Mouse (Mus musculus) liver, embryonic 11.5 days (tissue): ENCODE results near the gene Qars. TPM values are rescaled to one million over a fixed set of nuclear protein-coding genes. Genes with fewer than 3 reads are reported as not detected.

Source experiments
- ATAC-seq: fragments of 200-750 bp; cut with Nextera tagmentation; replicated peaks from 2 replicates; pipeline ENCODE4 v1.8.0; 2017; ENCODE audit warnings: moderate number of reproducible peaks, mild to moderate bottlenecking, moderate TSS enrichment, moderate library complexity; ENCODE audit not compliant: low FRiP score
- DNase-seq: peaks from one replicate; pipeline ENCODE4 v3.0.0-alpha.2; 2017; ENCODE audit warnings: low spot score
- H3K27ac ChIP-seq: fragments of 300-500 bp; sonication (generic); 2 replicates; pipeline ENCODE4 v1.5.1; 2014; ENCODE audit warnings: mild to moderate bottlenecking, low read depth, low read length, control low read depth
- H3K27me3 ChIP-seq: fragments of 300-500 bp; sonication (generic); replicated peaks from 2 replicates; pipeline ENCODE4 v1.6.1; 2014; ENCODE audit warnings: low read length, mixed read lengths; ENCODE audit not compliant: control insufficient read depth, insufficient read depth
- H3K36me3 ChIP-seq: fragments of 300-500 bp; sonication (generic); 2 replicates; pipeline ENCODE4 v1.6.1; 2014; ENCODE audit warnings: mild to moderate bottlenecking, low read length, moderate library complexity, mixed read lengths; ENCODE audit not compliant: control insufficient read depth, insufficient read depth
- H3K4me1 ChIP-seq: fragments of 300-500 bp; sonication (generic); replicated peaks from 2 replicates; pipeline ENCODE4 v1.6.1; 2014; ENCODE audit warnings: low read length, mixed read lengths; ENCODE audit not compliant: control insufficient read depth, insufficient read depth
- H3K4me2 ChIP-seq: fragments of 300-500 bp; sonication (generic); 2 replicates; pipeline ENCODE4 v1.6.1; 2014; ENCODE audit warnings: mild to moderate bottlenecking, control low read depth, moderate library complexity
- H3K4me3 ChIP-seq: fragments of 300-500 bp; sonication (generic); 2 replicates; pipeline ENCODE4 v1.5.1; 2014; ENCODE audit warnings: low read depth, low read length, control low read depth
- H3K9ac ChIP-seq: fragments of 300-500 bp; sonication (generic); 2 replicates; pipeline ENCODE4 v1.6.1; 2014; ENCODE audit warnings: low read depth, low read length, control low read depth
- H3K9me3 ChIP-seq: fragments of 300-500 bp; sonication (generic); 2 replicates; pipeline ENCODE4 v1.6.1; 2016; ENCODE audit warnings: low read length, inconsistent platforms, mixed read lengths; ENCODE audit not compliant: control insufficient read depth
- WGBS: fragments of 180-500 bp; shearing (Covaris S2); extraction: QIAGEN DNeasy Blood & Tissue Kit; methylation state at CpG from one replicate; pipeline ENCODE4 v1.1.7; 2014; 5-methylcytosine and 5-hydroxymethylcytosine counted together
- polyA plus RNA-seq: library from polyadenylated mRNA; unstranded; fragments of >200 nt; fragmentation: Nextera tagmentation; extraction: Ambion mirVana; gene quantifications from 2 replicates; pipeline ENCODE4 v1.2.1, GENCODE M21; 2014

Gene Qars
- polyA plus RNA-seq, 1 experiment from 2014 or later = 122 TPM

DNA sequence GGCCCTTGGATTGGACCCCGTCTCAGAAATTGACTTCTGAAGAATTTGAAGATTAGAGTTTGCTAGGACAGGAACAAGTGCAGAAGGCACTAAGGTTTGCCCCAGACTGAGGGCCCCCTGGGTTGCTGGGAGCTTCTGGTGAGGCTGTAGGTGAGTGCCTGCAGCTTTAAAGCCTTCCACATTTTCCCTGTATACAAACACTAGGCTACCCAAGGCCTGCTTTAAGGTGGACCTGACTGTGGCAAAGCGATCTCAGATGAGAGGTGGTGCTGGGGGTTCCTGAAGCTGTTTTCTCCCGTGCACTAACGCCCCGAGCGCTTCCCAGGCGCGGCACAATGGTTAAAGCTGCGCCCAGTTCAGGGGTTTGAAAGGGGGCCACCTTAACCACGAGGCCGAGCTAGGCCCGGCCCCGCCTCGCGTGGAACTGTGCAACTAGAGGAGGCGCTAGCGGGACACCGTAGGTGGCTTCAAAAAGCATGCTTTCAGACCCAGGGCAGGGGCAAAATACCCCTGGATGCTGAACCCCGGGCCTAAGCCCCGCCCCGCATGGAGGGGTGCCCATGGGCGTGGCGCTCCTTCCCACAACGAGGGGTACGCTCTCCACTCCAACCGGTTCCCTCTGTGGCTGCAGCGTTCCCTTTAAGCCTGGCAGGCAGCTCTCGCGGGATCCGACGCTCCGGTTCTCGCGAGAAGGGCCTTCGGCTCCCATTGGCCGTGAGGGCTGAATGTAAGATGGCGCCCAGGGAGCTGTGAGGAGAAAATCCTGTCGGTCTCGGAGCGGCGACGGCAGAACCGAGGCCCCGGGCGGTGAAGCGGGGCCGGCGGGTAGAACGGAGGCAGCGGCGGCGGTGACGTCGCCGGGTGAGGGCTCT, 9.1 kb downstream of the Qars start, which contains the start of gene Qrich1:
Gene Qrich1 (plus strand): TSS at position 427 of the 872 bp plus-strand sequence.
- peaks cover 31% of the 10 kb centered on the region for H3K36me3 ChIP-seq
- H3K4me1 ChIP-seq = peaks cover 24% of the 10 kb centered on the region
- H3K4me3 ChIP-seq = peak within 1 kb of the TSS; percentile 95
- peak; percentile 94 for DNase-seq
- ATAC-seq = peak; percentile 92
- peak within 1 kb of the TSS; percentile 99 for H3K27ac ChIP-seq
- WGBS = 2% methylated on average over 55 of the region's 55 CpGs
- no peaks in the 10 kb centered on the region for H3K9me3 ChIP-seq
- peak within 1 kb of the TSS; percentile 96 for H3K4me2 ChIP-seq
- peak within 1 kb of the TSS; percentile 97 for H3K9ac ChIP-seq
- no peaks in the 10 kb centered on the region for H3K27me3 ChIP-seq

DNA sequence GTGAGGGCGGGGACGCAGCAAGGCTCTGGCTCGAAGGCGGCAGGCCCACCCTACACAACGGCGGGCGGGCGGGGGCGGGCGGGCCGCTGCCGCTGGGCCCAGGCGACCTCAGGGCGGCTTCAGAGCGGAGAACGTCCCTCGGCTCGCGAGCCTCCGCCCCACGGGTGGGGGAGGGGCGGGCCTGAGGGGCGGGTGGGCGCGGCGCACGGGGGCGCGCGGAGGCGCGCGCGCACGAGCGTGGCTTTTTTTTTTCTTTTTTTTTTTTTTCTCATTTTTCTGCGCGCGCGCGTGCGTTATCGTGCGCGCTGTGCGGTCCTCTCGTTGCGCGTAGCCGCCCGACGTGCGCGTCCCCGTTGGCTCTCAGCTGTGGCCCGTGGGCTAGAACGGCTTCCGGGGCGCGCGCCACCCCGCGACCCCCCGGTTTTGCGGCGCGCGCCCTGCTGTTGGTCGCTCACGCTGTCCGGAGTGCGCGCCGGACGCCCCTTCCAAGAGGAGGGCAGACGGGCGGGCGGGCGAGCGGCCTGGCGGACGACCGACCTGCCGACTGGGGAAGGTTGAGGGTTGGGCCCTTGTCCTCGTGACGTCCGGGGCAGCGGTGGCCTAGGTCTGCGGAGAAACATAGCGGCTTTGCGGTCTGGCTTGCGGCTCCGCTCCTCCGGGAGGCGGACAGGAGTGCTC, 9.9 kb downstream of the Qars start:
- peak; percentile 82 for ATAC-seq
- peak overlapping the region; percentile 96 for H3K4me2 ChIP-seq
- peak overlapping the region; percentile 99 for H3K27ac ChIP-seq
- DNase-seq = peak; percentile 88
- peaks cover 24% of the 10 kb centered on the region for H3K4me1 ChIP-seq
- H3K36me3 ChIP-seq = peaks cover 26% of the 10 kb centered on the region
- no peaks in the 10 kb centered on the region for H3K9me3 ChIP-seq
- under 1% methylated on average over 80 of the region's 95 CpGs for WGBS
- H3K27me3 ChIP-seq = no peaks in the 10 kb centered on the region
- H3K4me3 ChIP-seq = peak overlapping the region; percentile 95
- peak overlapping the region; percentile 97 for H3K9ac ChIP-seq

DNA sequence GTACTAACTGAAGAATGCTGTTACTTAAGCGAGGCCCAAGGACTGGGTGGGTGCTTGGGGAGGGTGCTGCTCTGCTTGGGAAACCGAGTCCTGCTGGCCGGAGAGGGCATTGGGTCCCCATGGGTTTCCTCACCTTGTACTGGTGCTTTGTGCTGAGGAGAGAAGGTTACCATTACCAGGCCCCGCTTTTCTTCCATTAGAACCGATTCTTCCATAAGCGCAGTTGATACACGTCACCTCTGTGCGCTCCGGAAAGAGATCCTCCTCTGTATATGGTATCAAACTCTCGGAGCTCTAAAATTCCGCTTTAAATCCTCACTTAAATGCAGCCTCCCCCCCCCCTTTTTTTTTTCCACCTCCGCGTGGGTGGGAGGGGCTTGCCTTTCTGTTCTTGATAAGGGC, 10.4 kb downstream of the Qars start:
- peaks cover 24% of the 10 kb centered on the region for H3K4me1 ChIP-seq
- peak overlapping the region; percentile 95 for H3K4me3 ChIP-seq
- H3K27ac ChIP-seq = peak overlapping the region; percentile 99
- peak overlapping the region; percentile 97 for H3K9ac ChIP-seq
- H3K36me3 ChIP-seq = peaks cover 21% of the 10 kb centered on the region
- peak; percentile 16 for ATAC-seq
- no peak for DNase-seq
- WGBS = 0% methylated on average over 13 of the region's 13 CpGs
- H3K27me3 ChIP-seq = no peaks in the 10 kb centered on the region
- H3K4me2 ChIP-seq = peak overlapping the region; percentile 72
- H3K9me3 ChIP-seq = no peaks in the 10 kb centered on the region

DNA sequence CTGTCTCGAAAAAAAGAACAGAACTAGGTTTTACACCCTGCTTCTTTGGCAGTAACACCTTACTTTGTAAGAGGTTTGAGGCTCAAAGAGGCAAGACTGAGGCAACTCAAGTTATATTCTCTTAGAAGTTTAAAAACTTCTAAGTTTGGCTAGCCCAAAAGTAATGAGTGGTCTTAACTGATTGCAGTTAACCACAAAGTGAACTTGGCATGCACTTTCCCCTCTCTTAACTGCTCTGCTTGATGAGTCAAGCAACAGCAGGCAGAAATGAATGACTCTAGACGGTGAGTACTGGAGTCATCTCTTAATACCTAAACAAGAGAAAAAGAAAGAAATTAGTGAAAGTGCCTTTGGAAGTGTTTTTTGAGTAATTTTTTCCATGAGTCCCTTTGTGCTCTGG, 14.1 kb downstream of the Qars start:
- Histone ChIP-seq H3K36me3 (peaks cover 5% of the 10 kb centered on the region; the same call in 1 of the 2 replicates), H3K4me3 (no peak overlapping the region), H3K4me2 (no peak overlapping the region), H3K27ac (no peak overlapping the region), H3K9ac (no peak overlapping the region), H3K4me1 (peaks cover 14% of the 10 kb centered on the region), H3K27me3 (no peaks in the 10 kb centered on the region), H3K9me3 (no peaks in the 10 kb centered on the region)
- 69% methylated on average over 2 of the region's 2 CpGs for WGBS
- DNase-seq (no peak), ATAC-seq (no peak)

DNA sequence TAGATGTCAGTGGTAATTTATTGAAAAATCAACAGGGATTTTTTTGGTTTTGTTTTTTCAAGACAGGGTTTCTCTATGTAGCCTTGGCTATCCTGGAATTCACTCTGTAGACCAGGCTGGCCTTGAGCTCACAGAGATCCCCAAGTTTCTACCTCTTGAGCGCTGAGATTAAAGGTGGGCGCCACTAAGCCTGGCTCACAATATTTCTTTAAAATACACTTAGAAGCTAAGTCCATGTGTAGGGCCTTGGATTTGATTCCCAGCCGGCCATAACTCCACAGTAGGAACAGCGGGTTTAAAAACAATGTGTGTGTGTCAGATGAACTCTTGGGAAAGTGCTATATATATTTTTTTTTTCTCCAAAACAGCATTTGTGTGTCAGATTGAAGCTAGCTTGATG, 15.8 kb downstream of the Qars start:
- ATAC-seq (no peak), DNase-seq (no peak)
- Histone ChIP-seq H3K4me2 (no peak overlapping the region), H3K27me3 (no peaks in the 10 kb centered on the region), H3K36me3 (peaks cover 5% of the 10 kb centered on the region; the same call in 1 of the 2 replicates), H3K27ac (no peak overlapping the region), H3K9me3 (no peaks in the 10 kb centered on the region), H3K9ac (no peak overlapping the region), H3K4me1 (peaks cover 14% of the 10 kb centered on the region), H3K4me3 (no peak overlapping the region)
- 95% methylated on average over 4 of the region's 4 CpGs for WGBS

DNA sequence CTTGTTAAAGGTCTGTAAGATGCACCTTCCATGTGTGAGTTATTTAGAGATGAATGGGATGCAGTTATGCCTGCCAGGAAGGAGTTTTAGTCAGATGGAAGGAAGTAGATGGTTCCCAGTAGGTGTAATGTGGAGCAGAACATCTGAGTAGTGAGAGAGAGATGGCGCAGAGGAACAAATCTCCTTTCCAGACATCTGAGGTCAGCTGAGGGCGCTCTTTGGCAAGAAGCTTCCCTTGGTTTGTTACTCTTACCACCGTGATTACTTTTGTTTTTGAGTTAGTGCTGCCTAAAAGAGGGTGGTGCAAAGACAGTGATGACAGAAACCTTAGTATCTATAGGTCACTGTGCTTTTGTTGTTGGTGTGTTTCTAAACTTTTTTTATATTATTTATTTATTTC, 17.9 kb downstream of the Qars start:
- ATAC-seq (no peak), DNase-seq (no peak)
- no peaks in the 10 kb centered on the region for H3K9me3 ChIP-seq
- peaks cover 19% of the 10 kb centered on the region for H3K36me3 ChIP-seq
- H3K9ac ChIP-seq = no peak overlapping the region
- WGBS = 83% methylated on average over 3 of the region's 3 CpGs
- H3K4me2 ChIP-seq = no peak overlapping the region
- no peak overlapping the region for H3K27ac ChIP-seq
- no peaks in the 10 kb centered on the region for H3K4me1 ChIP-seq
- H3K27me3 ChIP-seq = no peaks in the 10 kb centered on the region
- H3K4me3 ChIP-seq = no peak overlapping the region

DNA sequence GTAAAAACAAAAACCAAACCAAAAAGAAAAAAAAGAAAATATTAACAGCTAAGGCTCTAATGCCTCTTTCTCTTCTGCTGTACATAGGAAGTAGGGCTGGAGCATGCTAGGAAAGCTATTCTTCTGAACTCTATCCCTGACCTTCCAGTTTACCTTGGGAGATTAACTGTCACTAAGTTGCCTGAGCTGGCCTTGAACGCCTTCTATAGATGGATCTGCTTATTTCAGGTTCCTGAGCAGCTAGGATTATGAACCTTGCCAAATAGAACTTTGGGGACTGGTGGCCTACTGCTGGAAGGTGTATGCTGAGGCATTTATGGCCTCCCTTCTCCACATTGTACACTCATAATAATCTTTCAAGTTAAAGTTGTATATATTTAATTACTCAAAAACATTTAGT, 23.4 kb downstream of the Qars start:
- no peaks in the 10 kb centered on the region for H3K9me3 ChIP-seq
- WGBS = 97% methylated on average over 1 of the region's 1 CpGs
- no peaks in the 10 kb centered on the region for H3K4me1 ChIP-seq
- no peak for DNase-seq
- H3K4me3 ChIP-seq = no peak overlapping the region
- no peaks in the 10 kb centered on the region for H3K27me3 ChIP-seq
- no peak overlapping the region for H3K4me2 ChIP-seq
- H3K36me3 ChIP-seq = peaks cover 51% of the 10 kb centered on the region
- ATAC-seq = no peak
- H3K27ac ChIP-seq = no peak overlapping the region
- no peak overlapping the region for H3K9ac ChIP-seq

DNA sequence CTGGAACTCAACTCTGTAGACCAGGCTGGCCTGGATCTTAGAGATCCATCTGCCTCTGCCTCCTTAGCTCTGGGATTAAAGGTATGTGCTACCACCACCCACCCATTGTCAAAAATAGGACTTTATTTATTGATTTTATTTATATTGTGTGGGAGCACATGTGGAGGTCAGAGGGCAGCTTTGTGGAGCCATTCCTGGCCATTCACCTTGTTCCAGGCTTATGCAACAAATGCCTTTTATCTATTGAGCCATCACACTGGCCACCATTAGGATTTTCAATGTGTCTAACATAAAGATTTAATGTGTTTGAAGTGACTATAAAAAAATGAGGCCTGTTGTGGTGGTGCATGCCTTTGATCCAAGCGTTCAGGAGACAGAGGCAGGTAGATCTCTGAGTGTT, 24.0 kb downstream of the Qars start:
- no peaks in the 10 kb centered on the region for H3K27me3 ChIP-seq
- 83% methylated on average over 1 of the region's 1 CpGs for WGBS
- H3K36me3 ChIP-seq = peaks cover 55% of the 10 kb centered on the region
- H3K9me3 ChIP-seq = no peaks in the 10 kb centered on the region
- no peaks in the 10 kb centered on the region for H3K4me1 ChIP-seq
- H3K27ac ChIP-seq = no peak overlapping the region
- no peak for ATAC-seq
- no peak overlapping the region for H3K4me3 ChIP-seq
- H3K4me2 ChIP-seq = no peak overlapping the region
- DNase-seq = no peak
- H3K9ac ChIP-seq = no peak overlapping the region
